ENCODE assay signal across 8 mouse cellular contexts in genomic region chr11:75650311-75650710, GRCm38 (mm10). TPM values are rescaled to one million over a fixed set of nuclear protein-coding genes. Genes with fewer than 3 reads are reported as not detected.
DNase-seq lines count a peak whose midpoint lies in the region; ATAC-seq lines count a peak whose summit lies in the region.

Gene Myo1c (plus strand): TSS chr11:75650504.

- WGBS in hindbrain, embryonic 16.5 days: 71% methylated on average over 7 of the region's 7 CpGs
- 77% methylated on average over 7 of the region's 7 CpGs for WGBS in neural tube, embryonic 13.5 days

- peak within 1 kb of the TSS; percentile 83 for H3K4me3 ChIP-seq in erythroblast, embryonic 14.5 days (replicated peaks)
- peak within 1 kb of the TSS; percentile 62 for H3K4me3 ChIP-seq in hindbrain, embryonic 16.5 days (ENCODE audit: low read length)
- peak within 1 kb of the TSS; percentile 56 for H3K4me3 ChIP-seq in neural tube, embryonic 13.5 days

- H3K9me3 ChIP-seq in erythroblast, embryonic 14.5 days (ENCODE audit: control insufficient read depth, low read length): no peaks in the 10 kb centered on the region
- H3K9me3 ChIP-seq in hindbrain, embryonic 16.5 days (ENCODE audit: control insufficient read depth, low read length): no peaks in the 10 kb centered on the region
- no peaks in the 10 kb centered on the region for H3K9me3 ChIP-seq in neural tube, embryonic 13.5 days

- no peak for ATAC-seq in erythroblast, adult 5-6 weeks (replicated peaks; ENCODE audit: low FRiP score, poor library complexity, severe bottlenecking)
- ATAC-seq in hindbrain, embryonic 16.5 days: no peak
- ATAC-seq in neural tube, embryonic 13.5 days (ENCODE audit: low read depth): no peak

- peaks cover 61% of the 10 kb centered on the region for H3K4me1 ChIP-seq in erythroblast, embryonic 14.5 days (ENCODE audit: control insufficient read depth)
- peaks cover 27% of the 10 kb centered on the region for H3K4me1 ChIP-seq in hindbrain, embryonic 16.5 days (ENCODE audit: control insufficient read depth, insufficient read depth, low read depth, low read length)
- peaks cover 35% of the 10 kb centered on the region for H3K4me1 ChIP-seq in neural tube, embryonic 13.5 days (replicated peaks)

- H3K27ac ChIP-seq in hindbrain, embryonic 16.5 days (ENCODE audit: low read depth, low read length): peak within 1 kb of the TSS; percentile 74
- peak within 1 kb of the TSS; percentile 70; the same call in 1 of the 2 replicates for H3K27ac ChIP-seq in neural tube, embryonic 13.5 days (replicated peaks)

- H3K4me2 ChIP-seq in hindbrain, embryonic 16.5 days (ENCODE audit: low read length): peak within 1 kb of the TSS; percentile 92
- H3K4me2 ChIP-seq in neural tube, embryonic 13.5 days: peak within 1 kb of the TSS; percentile 84

- peak within 1 kb of the TSS; percentile 80 for H3K9ac ChIP-seq in hindbrain, embryonic 16.5 days (ENCODE audit: low read depth, low read length)
- peak within 1 kb of the TSS; percentile 82 for H3K9ac ChIP-seq in neural tube, embryonic 13.5 days

- intact Hi-C loops in gastrocnemius, postnatal 14 days (cut with DNase I; ENCODE audit: low total_unique reads): no loop called here
- intact Hi-C loops in left cerebral cortex, postnatal 4 days (cut with DNase I): no loop called here

- peaks cover 27% of the 10 kb centered on the region for H3K36me3 ChIP-seq in erythroblast, embryonic 14.5 days (ENCODE audit: control insufficient read depth)
- no peaks in the 10 kb centered on the region for H3K36me3 ChIP-seq in hindbrain, embryonic 16.5 days (ENCODE audit: control insufficient read depth, insufficient read depth, low read length)
- no peaks in the 10 kb centered on the region for H3K36me3 ChIP-seq in neural tube, embryonic 13.5 days

- DNase-seq in adrenal gland, postnatal 10 days: peak; percentile 78
- DNase-seq in gastrocnemius, postnatal 14 days: peak; percentile 72
- DNase-seq in left cerebral cortex, postnatal 4 days: no peak
- no peak for DNase-seq in MN1 (ENCODE audit: low spot score)

- H3K27me3 ChIP-seq in erythroblast, embryonic 14.5 days (ENCODE audit: control insufficient read depth): no peaks in the 10 kb centered on the region
- peaks cover 11% of the 10 kb centered on the region for H3K27me3 ChIP-seq in hindbrain, embryonic 16.5 days (replicated peaks; ENCODE audit: control insufficient read depth, insufficient read depth, low read length)
- peaks cover 32% of the 10 kb centered on the region for H3K27me3 ChIP-seq in neural tube, embryonic 13.5 days

RNA-seq across cellular contexts. Expression of gene Myo1c, which starts in this region (rescaled TPM):
- 2.4 and 2.6 TPM in 2 replicates for polyA plus RNA-seq in erythroblast, embryonic 14.5 days (2012)
- total RNA-seq in erythroblast, adult 5-6 weeks (2015; ENCODE audit: low replicate concordance): 4.2 and 8.2 TPM in 2 replicates
- 6.0 and 17.1 TPM in 2 replicates for total RNA-seq in erythroblast, adult 5-6 weeks (2017; ENCODE audit: low replicate concordance)
- total RNA-seq in adrenal gland, postnatal 10 days (2021): 100 to 1,000 TPM; 128 to 132 TPM
- 10 to 100 TPM; 50.5 to 51.8 TPM for total RNA-seq in gastrocnemius, postnatal 14 days (2021)
- 13.6 and 16.7 TPM in 2 replicates for polyA plus RNA-seq in hindbrain, embryonic 16.5 days (2015; fragmentation: Nextera tagmentation; extraction: Ambion mirVana)
- 10 to 100 TPM; 38.1 to 41.0 TPM for total RNA-seq in left cerebral cortex, postnatal 4 days (2021)
- polyA plus RNA-seq in neural tube, embryonic 13.5 days (2015; fragmentation: Nextera tagmentation; extraction: Ambion mirVana): 10.7 and 12.9 TPM in 2 replicates

Comparison
In these comparisons a context has a peak if more than half of its experiments do, and no peak if none do; other contexts are left out.
1. DNase-seq: peak in adrenal gland, postnatal 10 days (single experiment) and gastrocnemius, postnatal 14 days (single experiment); none in left cerebral cortex, postnatal 4 days (single experiment) and MN1 (single experiment).
2. Peak in every context shown above with its lines, with median percentiles within 50 percentile points of each other: H3K4me3 ChIP-seq.